Mouse (Mus musculus): ENCODE data around the gene Cer1.

DNA sequence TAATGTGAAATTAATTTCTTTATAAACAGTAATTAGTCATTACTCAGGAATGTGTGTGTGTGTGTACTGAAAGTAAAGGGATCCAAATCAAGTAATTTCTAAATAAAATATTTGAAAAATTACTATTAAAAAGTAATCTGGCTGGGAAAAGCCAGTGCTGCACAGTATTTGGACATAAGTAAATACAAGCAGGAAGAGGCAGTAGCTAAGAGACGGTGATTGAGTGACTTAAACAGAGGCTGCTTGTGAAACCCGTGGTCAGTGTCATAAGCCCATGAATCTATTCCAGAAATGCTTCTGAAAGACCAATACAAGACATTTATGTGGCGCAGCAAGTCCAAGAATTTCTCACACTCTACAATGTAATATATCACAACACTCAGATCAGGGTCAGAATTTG is 3.6 kb downstream of the Cer1 start:
- TF ChIP-seq POLR2A (IDR thresholded peaks at IDR 0.05; ENCODE audit: borderline replicate concordance, insufficient read depth, low read length) = no peak
- no peak for TF ChIP-seq CTCF (IDR thresholded peaks at IDR 0.05; ENCODE audit: borderline replicate concordance, insufficient read depth, low read depth, low read length)

All from cerebellum, adult 2 months (tissue).